Mouse (Mus musculus): ENCODE results near the gene Emsy. TPM values are rescaled to one million over a fixed set of nuclear protein-coding genes. Genes with fewer than 3 reads are reported as not detected.
A peak's percentile ranks its signal among the peaks of the same experiment; 100 is the strongest.

Gene Emsy
- 10 to 100 TPM; 29.3 to 31.7 TPM for total RNA-seq (2021)
- long read RNA-seq, experiment 1, partial matches to known transcripts = 0 of 4 reads
- long read RNA-seq, experiment 1, other reads (novel, unspliced or antisense) = 4 of 4 reads
- long read RNA-seq, experiment 2, partial matches to known transcripts = 0 of 4 reads
- long read RNA-seq, experiment 2, other reads (novel, unspliced or antisense) = 4 of 4 reads

GRCm38 (mm10) chr7:98656531-98657221 lies at the start of gene Emsy:
Gene Emsy, minus strand, starts transcription at chr7:98656783.
- DNase-seq = peak; percentile 90 to 92
- intact Hi-C loops (cut with DNase I) = loop anchor here (2.0 kb wide), 1 partner anchor 46 kb away; the partner anchor contains the start of gene Thap12

DNA sequence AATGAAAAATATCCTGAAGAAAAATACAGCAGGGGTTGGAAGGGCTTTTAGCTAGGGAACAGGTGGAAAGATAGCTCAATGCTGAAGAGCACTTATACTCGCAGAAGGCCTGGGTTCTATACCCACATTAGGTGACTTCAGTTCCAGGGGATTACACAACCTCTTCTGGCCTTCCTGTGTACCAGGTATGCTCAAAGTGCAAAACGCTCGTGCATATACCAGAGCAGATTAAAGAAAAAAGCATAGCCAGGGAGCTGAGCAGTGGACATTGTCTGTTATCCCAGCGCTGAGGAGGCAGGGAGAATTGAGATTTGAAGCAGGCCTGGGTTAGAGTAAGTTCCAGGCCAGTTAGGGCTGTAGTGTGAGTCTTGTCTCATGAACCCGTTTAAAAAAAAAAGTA lies 47.7 kb upstream of the Emsy start:
- intact Hi-C loops (cut with DNase I) = loop anchor here (5.0 kb wide), 1 partner anchor 222 kb away; no protein-coding TSS in a partner anchor
- no peak for DNase-seq

- intact Hi-C loops (cut with DNase I) = loop anchor here (2.0 to 5.0 kb wide), 2 partner anchors 47 to 221 kb away; partner anchors contain the start of gene Emsy
- peak in 1 of 2 experiments; percentile 46 for DNase-seq
Measured at GRCm38 (mm10) chr7:98703365-98703881, 46.8 kb upstream of the Emsy start.

DNA sequence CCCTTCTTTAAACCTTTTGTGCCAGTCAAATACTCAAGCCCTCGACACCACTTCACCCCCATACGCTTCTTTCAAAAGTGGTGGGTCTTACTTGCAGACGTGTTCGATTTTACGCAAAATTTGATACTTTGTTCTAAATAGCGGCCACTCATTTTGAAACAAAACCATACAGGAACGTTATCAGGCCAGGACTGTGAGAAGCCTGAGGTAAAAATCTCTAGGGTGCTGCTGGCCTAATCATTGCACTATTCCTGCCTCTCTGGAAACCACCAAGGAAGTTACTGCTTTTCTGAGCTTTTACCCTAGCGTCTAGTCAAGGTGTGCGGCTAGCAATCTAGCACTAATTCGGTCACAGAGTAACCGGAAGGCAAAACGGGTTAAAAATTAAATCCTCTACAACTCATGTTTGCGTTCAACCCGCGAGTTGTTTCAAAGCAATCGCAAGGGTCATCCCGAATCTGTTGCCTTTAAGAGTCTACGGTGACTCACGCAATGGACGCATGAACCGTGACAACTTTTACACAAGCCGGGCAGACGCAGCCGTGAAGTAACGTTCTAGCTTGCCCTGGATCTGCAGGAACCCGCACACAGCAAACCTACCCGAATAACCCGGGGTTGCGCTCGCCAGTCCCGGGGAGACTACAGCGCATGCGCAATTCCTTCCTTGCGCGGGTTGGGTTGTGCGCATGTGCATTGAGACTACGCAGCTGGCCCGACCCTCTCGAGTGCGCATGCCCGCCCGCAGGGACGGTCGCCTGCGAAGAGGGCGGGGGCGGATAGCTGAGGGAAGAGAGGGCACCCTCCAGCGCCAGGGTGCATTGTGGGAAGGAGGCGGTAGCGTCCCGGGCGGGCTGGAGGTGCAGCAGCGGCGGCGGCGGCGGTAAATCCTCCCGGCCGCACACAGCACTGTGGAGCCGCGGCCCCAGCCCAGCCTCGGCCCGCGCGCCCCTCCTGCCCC lies 46.0 kb upstream of the Emsy start, which contains the start of gene Thap12:
Gene Thap12, plus strand, starts transcription at position 821 of the 958 bp plus-strand sequence.
- intact Hi-C loops (cut with DNase I) = loop anchor here (2.0 to 5.0 kb wide), 2 partner anchors 46 to 220 kb away; partner anchors contain the start of gene Emsy
- DNase-seq = peak; percentile 99 to 100

DNA sequence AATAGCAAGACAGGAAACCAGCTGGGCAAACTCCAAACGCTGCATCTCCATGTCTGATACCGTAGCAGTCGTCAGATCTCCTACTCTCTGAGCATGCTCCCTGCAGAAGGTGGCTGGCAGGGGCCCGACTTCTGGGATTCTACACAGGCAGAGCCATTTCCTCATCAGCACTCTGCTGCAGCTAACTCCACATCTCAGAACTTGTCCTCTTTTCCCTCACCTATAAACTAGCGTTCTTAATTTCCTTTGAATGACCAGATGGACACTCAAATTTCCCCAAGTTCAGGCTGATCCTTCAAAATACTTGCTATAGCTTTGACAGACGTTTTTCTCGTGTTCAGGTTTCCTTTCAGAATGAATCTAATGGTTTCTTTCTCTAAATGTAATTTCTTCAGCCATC lies 45.2 kb upstream of the Emsy start:
- DNase-seq = no peak

DNA sequence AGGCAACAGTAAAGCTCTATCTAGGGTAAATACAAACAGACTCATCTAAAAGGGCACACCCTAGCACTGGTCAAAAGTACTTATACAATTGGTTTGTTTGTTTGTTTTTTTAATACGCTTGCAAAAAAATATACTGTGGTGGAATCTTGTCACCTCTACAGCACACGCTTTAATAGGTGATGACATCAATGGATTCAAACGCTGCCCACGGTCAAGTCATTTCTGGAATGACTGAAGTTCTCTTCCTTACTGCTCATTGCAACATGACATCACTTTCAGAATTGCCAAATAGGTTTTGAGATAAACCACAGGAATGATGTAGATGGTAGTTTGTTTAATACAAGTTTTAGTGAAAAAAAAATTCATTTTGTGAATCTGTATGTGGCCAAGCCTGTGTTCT lies 42.0 kb upstream of the Emsy start:
- DNase-seq = no peak
- intact Hi-C loops (cut with DNase I) = no loop called here

More for the DNA sequence above, 45.2 kb upstream of the Emsy start:
- intact Hi-C loops (cut with DNase I) = loop anchor here (2.0 to 5.0 kb wide), 2 partner anchors 45 to 219 kb away; partner anchors contain the start of gene Emsy

- intact Hi-C loops (cut with DNase I) = no loop called here
Measured at GRCm38 (mm10) chr7:98698041-98698440, 41.5 kb upstream of the Emsy start.

GRCm38 (mm10) chr7:98697496-98697895 lies 40.9 kb upstream of the Emsy start:
- intact Hi-C loops (cut with DNase I) = no loop called here
- no peak for DNase-seq

More at GRCm38 (mm10) chr7:98698041-98698440, 41.5 kb upstream of the Emsy start:
- no peak for DNase-seq

GRCm38 (mm10) chr7:98694046-98694445 lies 37.5 kb upstream of the Emsy start:
- intact Hi-C loops (cut with DNase I) = no loop called here
- DNase-seq = no peak

GRCm38 (mm10) chr7:98692761-98693546 lies 36.4 kb upstream of the Emsy start:
- intact Hi-C loops (cut with DNase I) = no loop called here

DNA sequence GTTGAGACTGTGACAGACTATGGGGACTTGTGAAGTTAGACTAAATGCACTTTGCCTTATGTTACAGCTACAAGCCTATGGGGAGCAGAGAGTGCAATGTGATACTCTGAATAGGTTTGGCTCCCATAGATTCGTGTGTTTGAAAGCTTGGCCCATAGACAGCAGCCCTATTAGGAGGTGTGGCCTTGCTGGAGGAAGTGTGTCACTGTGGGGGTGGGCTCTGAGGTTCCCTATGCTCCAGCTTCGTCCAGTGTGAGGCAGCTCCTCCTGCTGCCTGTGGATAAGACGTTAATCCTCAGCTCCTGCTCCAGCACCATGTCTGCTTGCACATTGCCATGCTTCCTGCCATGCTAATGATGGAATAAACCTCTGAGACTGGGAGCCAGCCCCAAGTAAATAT lies 34.2 kb upstream of the Emsy start:
- DNase-seq = no peak
- intact Hi-C loops (cut with DNase I) = no loop called here

More at GRCm38 (mm10) chr7:98692761-98693546, 36.4 kb upstream of the Emsy start:
- DNase-seq = peak; percentile 30 to 41

- intact Hi-C loops (cut with DNase I) = no loop called here
- no peak for DNase-seq
Measured at GRCm38 (mm10) chr7:98690126-98690525, 33.5 kb upstream of the Emsy start.

- intact Hi-C loops (cut with DNase I) = no loop called here
- peak; percentile 29 to 46 for DNase-seq
Measured at GRCm38 (mm10) chr7:98685895-98686294, 29.3 kb upstream of the Emsy start.

GRCm38 (mm10) chr7:98682821-98683220 lies 26.2 kb upstream of the Emsy start:
- intact Hi-C loops (cut with DNase I) = no loop called here
- DNase-seq = no peak

DNA sequence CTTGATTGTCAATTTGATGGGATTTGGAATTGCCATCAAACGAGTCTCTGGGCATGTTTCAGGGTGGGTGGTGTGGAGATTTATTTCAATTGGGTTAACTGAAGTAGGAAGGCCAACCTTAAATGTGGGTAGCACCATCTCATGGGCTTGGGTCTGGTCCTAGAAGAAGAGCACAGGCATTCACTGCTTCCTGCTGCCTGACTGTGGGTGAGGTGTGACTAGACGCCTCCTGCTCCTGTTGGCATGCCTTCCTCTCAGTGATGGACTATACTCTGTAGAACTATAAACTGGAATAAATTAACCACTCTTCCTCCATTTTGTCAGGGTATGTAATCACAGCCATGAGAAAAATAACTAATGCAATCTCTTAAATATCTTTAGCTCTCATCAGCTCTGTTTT lies 24.1 kb upstream of the Emsy start:
- intact Hi-C loops (cut with DNase I) = no loop called here
- DNase-seq = no peak

GRCm38 (mm10) chr7:98678441-98678840 lies 21.9 kb upstream of the Emsy start:
- intact Hi-C loops (cut with DNase I) = no loop called here
- peak in 1 of 2 experiments; percentile 40 for DNase-seq

GRCm38 (mm10) chr7:98677511-98677910 lies 20.9 kb upstream of the Emsy start:
- intact Hi-C loops (cut with DNase I) = no loop called here
- no peak for DNase-seq

DNA sequence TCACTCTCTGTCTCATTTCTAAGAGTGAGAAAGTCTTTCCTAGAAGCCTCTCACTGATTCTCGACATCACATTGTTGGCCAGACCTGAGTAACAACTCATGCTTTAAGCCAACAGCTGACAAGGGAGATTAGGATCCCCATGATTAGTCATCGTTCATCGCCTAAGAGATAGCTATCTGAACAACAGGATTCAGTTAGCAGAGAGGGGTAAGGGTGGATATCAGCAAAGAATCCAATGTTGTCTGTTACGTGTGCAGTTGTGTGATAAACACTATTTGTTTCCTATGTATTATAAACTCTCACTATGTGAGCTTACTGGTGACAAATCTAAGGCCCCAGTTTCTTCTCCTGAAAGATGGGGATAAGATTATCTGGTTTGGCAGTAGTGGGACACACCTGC lies 17.8 kb upstream of the Emsy start:
- no peak for DNase-seq
- intact Hi-C loops (cut with DNase I) = no loop called here

DNA sequence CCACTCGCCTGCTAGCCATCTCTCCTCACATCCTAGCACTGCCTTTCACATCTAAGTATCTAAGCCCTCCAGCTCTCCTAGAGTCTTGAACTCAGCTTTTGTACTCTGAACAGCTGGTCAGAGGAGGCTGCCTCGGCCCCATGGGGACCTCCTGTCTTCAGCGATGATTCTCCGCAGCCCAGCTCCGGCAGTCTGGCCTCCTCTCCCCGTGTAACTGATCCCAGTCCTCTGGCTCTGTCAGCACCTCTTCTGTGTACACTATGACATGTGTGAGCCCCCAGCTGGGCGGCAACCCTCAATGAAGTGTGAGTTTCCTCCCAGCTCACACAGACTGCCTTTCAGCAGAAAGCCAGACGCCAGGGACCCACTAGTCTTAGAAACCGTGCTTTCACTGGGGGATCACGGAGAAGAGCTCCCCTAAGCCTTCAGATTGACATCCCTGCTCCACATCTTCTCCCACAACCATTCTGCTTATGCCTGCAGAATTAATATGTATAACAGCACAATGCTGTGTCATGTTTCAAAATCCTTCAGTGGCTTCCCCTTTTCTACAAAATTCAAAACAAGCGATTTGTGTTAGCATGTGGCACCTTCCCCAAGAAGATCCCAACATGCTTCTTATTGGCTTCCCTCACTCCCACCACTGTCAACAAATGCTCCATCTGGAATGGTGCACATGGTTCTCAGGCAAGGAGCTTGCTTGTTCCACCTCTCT lies 15.8 kb upstream of the Emsy start:
- intact Hi-C loops (cut with DNase I) = no loop called here
- DNase-seq = peak; percentile 63 to 72
